Mouse (Mus musculus): ENCODE data around the gene Mybbp1a. TPM values are rescaled to one million over a fixed set of nuclear protein-coding genes. Genes with fewer than 3 reads are reported as not detected.
A peak's percentile ranks its signal among the peaks of the same experiment; 100 is the strongest.

Mybbp1a gene
- polyA plus RNA-seq, 1 experiment from 2014 or later = 57.6 TPM

DNA sequence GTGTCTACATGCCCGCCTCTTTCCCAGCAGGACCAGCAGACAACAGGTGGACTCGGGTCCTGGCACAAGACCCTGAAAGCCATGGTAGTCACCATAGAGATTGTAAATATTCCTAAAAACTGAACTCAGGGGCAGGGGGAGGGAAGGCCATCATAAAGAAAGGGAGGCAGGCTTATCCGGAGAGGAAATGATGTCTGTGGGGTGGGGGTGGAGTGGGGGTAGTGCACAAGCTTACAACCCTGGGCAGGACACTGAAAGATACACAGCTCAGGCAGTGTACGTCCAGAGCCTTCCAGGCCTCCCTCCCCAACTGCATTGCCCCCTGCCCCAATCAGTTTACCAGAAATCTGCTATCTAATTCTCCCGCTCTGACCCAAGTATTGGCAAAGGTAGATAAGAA, 46.0 kb downstream of the Mybbp1a start:
- H3K4me2 ChIP-seq (replicated peaks; ENCODE audit: low read depth) = peak overlapping the region; percentile 20; the same call in 1 of the 2 replicates
- WGBS = 57% methylated on average over 4 of the region's 5 CpGs

GRCm38 (mm10) chr11:72487739-72488138, 46.6 kb downstream of the Mybbp1a start:
- no peak for DNase-seq (ENCODE audit: low spot score)
- no peaks in the 10 kb centered on the region for H3K27me3 ChIP-seq (ENCODE audit: control insufficient read depth, insufficient read depth, low read length)
- peak overlapping the region; percentile 20; the same call in 1 of the 2 replicates for H3K4me2 ChIP-seq (replicated peaks; ENCODE audit: low read depth)
- WGBS = 94% methylated on average over 2 of the region's 2 CpGs
- H3K4me3 ChIP-seq (ENCODE audit: low read depth, low read length) = peak overlapping the region; percentile 50
- H3K36me3 ChIP-seq (ENCODE audit: control insufficient read depth, insufficient read depth, low read length) = no peaks in the 10 kb centered on the region
- TF ChIP-seq CTCF (IDR thresholded peaks at IDR 0.05; ENCODE audit: low read depth) (no peak), EP300 (optimal IDR thresholded peaks at IDR 0.05) (no peak)
- ATAC-seq (ENCODE audit: low FRiP score, low TSS enrichment) = no peak
- H3K9me3 ChIP-seq (ENCODE audit: control insufficient read depth, low read length) = no peaks in the 10 kb centered on the region
- peak overlapping the region; percentile 30; the same call in 1 of the 2 replicates for H3K27ac ChIP-seq (replicated peaks)
- H3K9ac ChIP-seq (ENCODE audit: low read length) = no peak overlapping the region
- H3K4me1 ChIP-seq (replicated peaks; ENCODE audit: control insufficient read depth, insufficient read depth) = peaks cover 6% of the 10 kb centered on the region; the same call in 1 of the 2 replicates

More for the DNA sequence above, 46.0 kb downstream of the Mybbp1a start:
- H3K9me3 ChIP-seq (ENCODE audit: control insufficient read depth, low read length) = no peaks in the 10 kb centered on the region
- DNase-seq (ENCODE audit: low spot score) (no peak), ATAC-seq (ENCODE audit: low FRiP score, low TSS enrichment) (no peak)
- H3K9ac ChIP-seq (ENCODE audit: low read length) = no peak overlapping the region
- H3K4me3 ChIP-seq (ENCODE audit: low read depth, low read length) = no peak overlapping the region
- no peaks in the 10 kb centered on the region for H3K27me3 ChIP-seq (ENCODE audit: control insufficient read depth, insufficient read depth, low read length)
- no peaks in the 10 kb centered on the region for H3K36me3 ChIP-seq (ENCODE audit: control insufficient read depth, insufficient read depth, low read length)
- H3K4me1 ChIP-seq (replicated peaks; ENCODE audit: control insufficient read depth, insufficient read depth) = peaks cover 6% of the 10 kb centered on the region; the same call in 1 of the 2 replicates
- TF ChIP-seq CTCF (IDR thresholded peaks at IDR 0.05; ENCODE audit: low read depth) = no peak
- no peak for TF ChIP-seq EP300 (optimal IDR thresholded peaks at IDR 0.05)
- H3K27ac ChIP-seq (replicated peaks) = peak overlapping the region; percentile 30; the same call in 1 of the 2 replicates

- Histone ChIP-seq H3K4me3 (ENCODE audit: low read depth, low read length) (peak overlapping the region; percentile 50), H3K4me2 (replicated peaks; ENCODE audit: low read depth) (peak overlapping the region; percentile 94), H3K9ac (ENCODE audit: low read length) (peak overlapping the region; percentile 61), H3K4me1 (replicated peaks; ENCODE audit: control insufficient read depth, insufficient read depth) (peaks cover 6% of the 10 kb centered on the region; the same call in 1 of the 2 replicates), H3K27ac (replicated peaks) (peak overlapping the region; percentile 56), H3K36me3 (ENCODE audit: control insufficient read depth, insufficient read depth, low read length) (no peaks in the 10 kb centered on the region), H3K27me3 (ENCODE audit: control insufficient read depth, insufficient read depth, low read length) (no peaks in the 10 kb centered on the region), H3K9me3 (ENCODE audit: control insufficient read depth, low read length) (no peaks in the 10 kb centered on the region)
- WGBS = under 1% methylated on average over 37 of the region's 38 CpGs
- peak; percentile 28 for ATAC-seq (ENCODE audit: low FRiP score, low TSS enrichment)
- DNase-seq (ENCODE audit: low spot score) = peak; percentile 62
- TF ChIP-seq CTCF (IDR thresholded peaks at IDR 0.05; ENCODE audit: low read depth) (no peak), EP300 (optimal IDR thresholded peaks at IDR 0.05) (no peak)
These were observed 47.7 kb downstream of the Mybbp1a start for GRCm38 (mm10) chr11:72488753-72489271.

- no peaks in the 10 kb centered on the region for H3K36me3 ChIP-seq (ENCODE audit: control insufficient read depth, insufficient read depth, low read length)
- no peak for DNase-seq (ENCODE audit: low spot score)
- H3K4me3 ChIP-seq (ENCODE audit: low read depth, low read length) = peak overlapping the region; percentile 50
- ATAC-seq (ENCODE audit: low FRiP score, low TSS enrichment) = no peak
- H3K9me3 ChIP-seq (ENCODE audit: control insufficient read depth, low read length) = no peaks in the 10 kb centered on the region
- H3K27me3 ChIP-seq (ENCODE audit: control insufficient read depth, insufficient read depth, low read length) = no peaks in the 10 kb centered on the region
- H3K27ac ChIP-seq (replicated peaks) = peak overlapping the region; percentile 56; the same call in 1 of the 2 replicates
- H3K4me1 ChIP-seq (replicated peaks; ENCODE audit: control insufficient read depth, insufficient read depth) = peaks cover 6% of the 10 kb centered on the region; the same call in 1 of the 2 replicates
- TF ChIP-seq EP300 (optimal IDR thresholded peaks at IDR 0.05) = no peak
- no peak for TF ChIP-seq CTCF (IDR thresholded peaks at IDR 0.05; ENCODE audit: low read depth)
- H3K9ac ChIP-seq (ENCODE audit: low read length) = peak overlapping the region; percentile 61
- H3K4me2 ChIP-seq (replicated peaks; ENCODE audit: low read depth) = peak overlapping the region; percentile 94
- 2% methylated on average over 11 of the region's 42 CpGs for WGBS
These were observed 48.2 kb downstream of the Mybbp1a start for GRCm38 (mm10) chr11:72489397-72489796.

DNA sequence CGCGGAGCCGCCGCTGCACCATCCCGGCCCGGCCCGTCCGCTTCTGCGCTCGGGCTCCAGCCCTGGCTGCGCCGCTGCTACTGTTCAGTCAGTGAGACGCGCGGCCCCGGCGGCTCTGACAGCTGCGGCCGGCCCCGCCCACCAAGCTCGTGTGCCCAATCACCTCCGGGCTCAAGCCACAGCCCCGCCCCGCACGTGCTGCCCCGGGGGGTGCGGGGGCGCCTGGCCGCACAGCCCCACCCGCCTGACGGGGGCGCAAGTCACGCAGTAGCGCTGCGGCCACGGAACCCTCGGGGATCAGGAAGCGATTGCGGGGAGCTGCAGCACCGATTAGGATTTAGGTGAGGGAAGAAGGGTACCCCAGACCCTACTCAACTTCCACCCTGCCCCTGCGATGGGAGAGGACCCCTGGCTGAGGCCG, 48.7 kb downstream of the Mybbp1a start, which contains the start of gene Spns2:
TSS of gene Spns2 (minus strand) at position 24 of the 421 bp plus-strand sequence.
- no peaks in the 10 kb centered on the region for H3K27me3 ChIP-seq (ENCODE audit: control insufficient read depth, insufficient read depth, low read length)
- H3K4me3 ChIP-seq (ENCODE audit: low read depth, low read length) = peak within 1 kb of the TSS; percentile 50
- ATAC-seq (ENCODE audit: low FRiP score, low TSS enrichment) = peak; percentile 91
- peak; percentile 92 for DNase-seq (ENCODE audit: low spot score)
- peak within 1 kb of the TSS; percentile 94 for H3K4me2 ChIP-seq (replicated peaks; ENCODE audit: low read depth)
- TF ChIP-seq CTCF (IDR thresholded peaks at IDR 0.05; ENCODE audit: low read depth) (peak; percentile 68), EP300 (optimal IDR thresholded peaks at IDR 0.05) (no peak)
- under 1% methylated on average over 42 of the region's 42 CpGs for WGBS
- H3K9ac ChIP-seq (ENCODE audit: low read length) = peak within 1 kb of the TSS; percentile 61
- no peaks in the 10 kb centered on the region for H3K9me3 ChIP-seq (ENCODE audit: control insufficient read depth, low read length)
- no peaks in the 10 kb centered on the region for H3K36me3 ChIP-seq (ENCODE audit: control insufficient read depth, insufficient read depth, low read length)
- H3K27ac ChIP-seq (replicated peaks) = peak within 1 kb of the TSS; percentile 56
- peaks cover 6% of the 10 kb centered on the region; the same call in 1 of the 2 replicates for H3K4me1 ChIP-seq (replicated peaks; ENCODE audit: control insufficient read depth, insufficient read depth)

Measured in stomach, postnatal 0 days (tissue).